Mouse (Mus musculus) cerebellum, adult 9-11 months (tissue): ENCODE data around the gene Tmprss6.

Source experiments
- DNase-seq: peaks from one replicate; pipeline ENCODE4 v3.0.0; 2022

Tmprss6 gene

DNA sequence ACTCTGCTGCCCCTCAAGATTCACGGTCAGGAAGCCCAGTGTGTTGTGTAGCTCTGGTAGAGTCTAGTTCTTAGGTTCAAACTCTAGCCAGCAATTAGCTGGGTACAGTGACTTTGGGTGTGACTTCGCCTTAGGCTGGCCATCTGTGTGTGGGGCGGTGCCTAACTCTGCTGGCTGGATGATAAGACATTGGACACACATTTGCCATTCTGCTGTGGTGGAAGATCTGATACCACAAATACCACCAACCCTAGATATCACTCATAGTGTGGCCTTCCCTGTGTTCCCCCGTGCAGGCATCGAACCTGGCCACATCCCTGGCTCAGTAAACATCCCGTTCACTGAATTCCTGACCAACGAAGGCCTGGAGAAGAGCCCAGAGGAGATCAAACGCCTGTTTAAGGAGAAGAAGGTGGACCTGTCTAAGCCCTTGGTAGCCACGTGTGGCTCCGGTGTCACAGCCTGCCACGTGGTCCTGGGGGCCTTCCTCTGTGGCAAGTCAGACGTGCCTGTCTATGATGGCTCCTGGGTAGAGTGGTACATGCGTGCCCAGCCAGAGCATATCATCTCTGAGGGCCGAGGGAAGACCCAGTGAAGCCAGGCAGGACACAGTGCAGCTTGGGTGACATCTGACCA, 55.2 kb downstream of the Tmprss6 start:
- no peak for DNase-seq

DNA sequence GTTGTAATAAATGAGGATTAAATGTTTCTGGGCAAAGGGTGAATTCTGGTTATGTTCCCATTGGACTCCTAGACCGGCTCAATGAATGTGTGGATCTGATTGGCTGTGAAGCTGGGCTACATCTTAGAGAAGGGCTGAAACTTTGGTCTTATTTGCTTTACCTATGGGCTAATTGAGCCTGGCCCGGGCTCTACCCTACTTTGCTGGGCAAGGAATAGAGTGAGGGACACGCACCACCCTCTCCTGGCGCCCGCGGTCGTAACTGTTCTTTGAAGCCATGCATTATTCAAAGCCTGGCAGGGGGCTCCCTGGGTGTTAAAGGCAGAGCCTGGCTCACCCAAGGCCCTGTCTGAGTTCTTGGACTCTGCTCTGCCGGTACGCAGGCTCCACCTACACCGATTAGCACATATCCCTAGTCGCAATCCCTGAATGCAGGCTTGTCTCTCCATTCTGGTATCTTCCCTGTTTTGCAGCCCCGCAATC, 58.8 kb downstream of the Tmprss6 start:
- no peak for DNase-seq

DNA sequence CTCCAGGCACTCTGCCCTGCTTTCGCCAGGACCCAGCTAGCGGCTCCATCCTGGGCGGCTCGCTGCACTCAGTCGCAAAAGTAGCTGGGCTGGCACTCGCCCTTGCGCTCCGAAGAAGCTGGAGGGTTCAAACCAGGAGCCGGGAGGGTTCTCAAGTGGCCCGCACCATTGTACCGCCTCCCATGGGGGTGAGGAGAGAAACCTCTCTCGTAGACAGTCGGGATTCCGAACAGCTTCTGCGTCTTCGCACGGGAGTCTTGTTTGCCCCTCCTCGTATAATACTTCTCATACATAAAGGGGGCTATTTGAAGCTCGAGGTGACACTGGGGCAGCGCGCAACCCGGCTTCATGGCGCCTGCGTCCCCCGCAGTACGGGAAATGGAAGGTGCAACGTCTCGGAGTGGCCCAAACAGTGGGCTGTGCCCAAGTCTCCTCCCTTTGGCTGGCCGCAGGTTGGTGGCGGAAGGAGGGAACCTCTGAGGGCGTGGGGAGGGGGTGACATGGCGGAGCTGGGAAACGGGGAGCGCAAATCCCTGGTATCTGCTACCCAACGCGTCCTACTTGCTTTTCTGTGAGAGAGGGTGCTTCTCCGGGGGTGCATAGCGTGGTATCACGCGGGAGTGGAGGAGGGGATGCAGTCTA, 62.0 kb downstream of the Tmprss6 start, which contains the start of gene Mpst:
Mpst (plus strand) TSS at position 124 of the 642 bp plus-strand sequence.
- peak; percentile 91 for DNase-seq

DNA sequence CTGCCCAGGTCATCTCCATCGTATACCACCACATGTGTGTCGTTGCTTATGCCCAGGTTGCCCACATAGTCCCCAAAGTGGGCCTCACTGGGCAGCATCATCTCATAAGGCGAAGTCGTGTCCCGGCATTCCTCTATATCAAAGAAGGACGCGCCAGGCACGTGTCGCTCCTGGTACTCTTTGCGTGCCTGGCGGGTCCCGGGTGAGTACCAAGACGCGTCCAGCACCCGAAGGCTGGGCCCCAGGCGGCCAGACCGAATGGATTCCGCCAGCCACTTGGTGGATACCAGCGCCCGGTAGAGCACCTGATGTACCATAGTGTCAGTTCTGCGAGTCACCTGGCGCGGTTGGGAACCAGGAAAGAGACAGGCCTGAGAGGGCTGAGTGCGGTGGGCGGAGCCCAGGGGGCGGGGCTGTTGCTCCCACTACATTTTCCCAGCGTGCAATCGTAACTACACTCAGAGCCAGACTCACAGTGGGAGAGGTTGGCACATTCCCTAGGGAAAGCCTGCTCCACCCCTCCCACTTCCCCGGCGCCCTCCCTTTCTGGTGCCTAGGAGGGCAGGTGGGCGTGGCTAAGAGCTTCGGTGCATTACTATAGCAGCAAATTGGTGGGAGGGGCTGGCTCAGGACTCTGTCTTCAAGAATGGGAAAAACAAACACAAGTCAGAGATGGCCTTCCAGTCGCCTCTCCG, 62.8 kb downstream of the Tmprss6 start, which contains the start of gene Tst:
Tst (minus strand) TSS at position 391 of the 695 bp plus-strand sequence.
- peak; percentile 91 for DNase-seq

DNA sequence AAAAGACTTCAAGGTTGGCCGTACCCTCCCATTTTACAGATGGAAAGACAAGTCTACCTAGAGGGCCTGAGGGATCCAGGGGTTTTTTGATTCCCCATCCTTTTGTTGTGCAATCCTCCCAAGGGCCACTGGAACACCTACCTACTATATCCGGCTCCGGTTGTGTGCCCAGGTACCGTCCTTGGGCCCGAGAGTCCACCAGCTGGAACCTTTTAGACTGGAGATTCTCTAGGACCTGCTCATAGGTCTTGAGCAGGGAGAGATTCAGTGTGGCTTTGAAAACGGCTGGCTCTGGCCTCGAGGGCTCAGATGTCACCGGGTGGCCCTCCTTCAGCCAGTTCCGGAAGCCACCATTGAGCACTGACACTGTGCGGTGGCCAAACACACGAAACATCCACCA, 63.3 kb downstream of the Tmprss6 start:
- no peak for DNase-seq

DNA sequence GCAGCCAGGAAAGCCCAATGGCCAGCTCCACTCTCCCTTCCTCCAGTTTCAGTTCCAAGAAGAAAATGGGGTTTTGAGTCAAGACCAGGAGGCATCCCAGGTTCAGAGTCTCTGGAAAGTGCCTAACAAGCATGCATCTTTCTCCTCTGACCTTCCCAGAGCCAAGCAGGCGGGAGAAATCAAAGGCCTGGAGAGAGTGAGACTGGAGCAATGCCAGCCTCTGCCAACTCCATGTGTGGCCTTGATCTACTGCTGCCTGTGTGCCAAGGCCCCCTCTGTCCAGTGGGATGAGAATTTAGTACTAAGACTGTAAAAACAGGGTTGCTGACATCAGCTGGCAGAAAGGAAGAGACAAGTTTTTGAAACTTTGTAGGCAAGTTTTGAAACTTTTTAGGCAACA, 64.5 kb downstream of the Tmprss6 start:
- peak; percentile 49 for DNase-seq

DNA sequence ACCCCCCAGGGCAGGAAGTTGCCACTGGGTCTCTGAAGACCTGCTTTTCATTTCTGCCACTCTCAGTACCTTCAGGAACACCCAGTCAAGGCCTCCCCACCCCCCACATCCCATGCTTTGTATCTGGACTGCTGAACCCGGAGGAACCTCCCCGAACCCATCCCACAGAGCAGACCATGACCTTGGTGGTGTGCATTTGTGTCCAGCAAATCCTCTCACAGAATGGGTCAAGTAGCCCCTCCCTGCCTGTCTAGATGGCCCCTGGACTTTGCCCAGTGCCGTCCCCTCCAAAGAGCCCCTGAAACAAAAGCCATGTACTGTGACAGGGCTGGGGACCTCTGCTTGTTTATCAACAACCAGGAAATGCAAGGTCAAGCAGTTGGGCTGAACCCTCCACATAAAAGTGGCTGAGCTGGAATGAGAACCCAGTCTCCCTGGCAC, 65.1 kb downstream of the Tmprss6 start:
- no peak for DNase-seq

DNA sequence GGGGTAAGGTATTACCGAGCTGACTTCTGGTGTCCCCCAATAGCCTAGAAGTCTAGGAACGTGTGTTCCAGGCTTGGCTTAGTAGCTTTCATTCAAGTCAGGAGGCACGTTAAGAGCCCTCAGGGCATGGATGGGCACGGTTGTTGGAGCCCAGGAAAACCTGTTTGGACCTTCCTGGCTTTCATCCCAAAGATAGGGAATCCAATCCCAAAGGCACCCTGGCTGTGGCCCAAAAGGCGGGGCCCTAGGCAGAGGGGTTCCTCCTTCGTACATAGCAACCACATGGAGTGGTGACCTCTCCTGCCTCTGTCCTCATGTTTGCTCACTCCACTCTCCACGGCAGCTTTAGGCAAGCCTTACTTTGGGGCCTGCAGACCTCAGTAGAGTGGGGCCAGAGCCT, 66.0 kb downstream of the Tmprss6 start:
- DNase-seq = no peak

DNA sequence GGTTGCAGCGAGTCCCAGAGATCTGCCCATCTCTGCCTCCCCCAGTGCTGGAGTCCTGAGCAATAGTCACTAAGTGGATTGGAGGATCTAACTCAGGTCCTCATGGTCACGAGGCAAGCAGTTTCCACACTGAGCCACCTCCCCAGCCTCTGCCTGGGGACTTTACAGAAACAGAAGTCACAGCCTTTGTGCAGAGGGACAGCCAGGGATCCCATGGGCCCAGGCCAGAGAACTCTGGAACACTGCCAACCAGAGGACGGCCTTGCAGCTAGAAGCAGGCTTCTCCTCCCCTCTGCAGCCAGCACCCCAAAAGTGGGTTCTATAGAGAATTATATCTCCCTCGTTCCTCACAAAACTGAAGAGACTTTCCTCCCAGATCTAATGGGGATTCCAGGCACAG, 66.5 kb downstream of the Tmprss6 start:
- DNase-seq = peak; percentile 63

DNA sequence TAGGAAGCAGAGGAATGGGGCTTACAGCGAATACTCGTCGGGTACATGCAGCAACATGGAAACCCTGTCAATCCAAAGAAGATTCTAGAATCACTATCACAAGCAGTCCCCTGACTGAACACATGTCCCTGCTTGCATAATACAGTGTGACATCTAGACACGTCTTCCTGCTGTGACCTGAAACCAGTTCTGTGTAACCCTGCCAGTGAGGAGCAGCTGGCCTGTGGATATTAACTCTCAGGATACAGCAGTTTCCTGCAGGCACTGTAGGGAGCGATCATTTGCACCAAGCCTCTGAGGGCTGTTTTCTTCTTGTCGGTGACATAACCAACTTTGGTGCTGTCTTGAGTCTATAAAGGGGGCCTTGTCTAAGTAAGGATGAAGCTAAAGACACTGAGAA, 67.1 kb downstream of the Tmprss6 start:
- DNase-seq = no peak

DNA sequence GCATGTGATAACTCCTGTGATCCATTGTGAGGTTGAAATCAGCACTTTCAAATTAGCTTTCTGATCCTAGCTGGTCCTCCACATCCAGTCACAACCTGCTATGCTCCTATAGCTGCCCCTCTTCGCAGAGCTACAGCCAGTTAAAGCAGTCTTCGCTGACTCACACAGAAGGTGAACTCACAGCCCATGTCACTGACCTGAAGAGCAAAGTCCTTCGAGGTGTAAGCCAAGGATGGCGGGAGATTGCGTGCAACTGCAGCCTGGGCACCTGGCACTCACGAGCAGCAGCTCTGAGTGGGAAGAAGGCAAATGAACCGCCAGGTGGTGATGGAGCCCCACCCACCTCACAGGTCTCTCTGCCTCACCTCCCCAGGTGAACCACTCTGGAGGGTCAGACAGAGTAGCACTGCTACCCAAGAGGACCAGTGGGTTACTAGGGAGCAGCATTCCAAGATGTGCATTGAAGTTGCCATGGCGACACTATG, 72.9 kb downstream of the Tmprss6 start, which contains the start of gene Tex33:
Tex33 (minus strand) TSS at position 435 of the 485 bp plus-strand sequence.
- no peak for DNase-seq

DNA sequence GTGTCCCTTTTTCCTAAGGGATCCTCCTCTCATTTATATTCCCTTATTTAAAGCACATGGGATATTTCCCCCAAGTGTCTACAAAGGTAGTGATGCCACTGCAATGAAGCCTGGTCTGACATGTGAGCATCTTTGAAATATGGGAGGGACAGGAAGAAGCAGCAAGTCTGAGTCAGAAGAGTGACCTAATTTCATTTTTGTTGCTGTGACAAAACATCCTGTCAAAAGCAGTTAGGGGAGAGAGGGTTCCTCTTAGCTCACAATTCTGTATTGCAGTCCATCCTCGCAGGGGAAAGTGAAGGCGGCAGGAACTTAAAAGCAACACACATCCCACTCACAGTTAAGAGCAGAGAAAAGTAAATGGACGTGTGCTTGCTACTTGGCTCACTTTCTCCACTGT, 77.6 kb downstream of the Tmprss6 start:
- no peak for DNase-seq
